Mouse (Mus musculus) spleen, adult 2 months (tissue): ENCODE data around the gene Hjurp. TPM values are rescaled to one million over a fixed set of nuclear protein-coding genes. Genes with fewer than 3 reads are reported as not detected.
"Not testable (repeated sequence)": the region's sequence is repeated elsewhere in the genome, so short reads cannot be mapped to it uniquely, and the experiment has no call there.

ENCODE experiments used
- DNase-seq, 2 experiments: peaks; one replicate each; pipeline versions ENCODE4 v3.0.0 to v3.0.0-alpha.2; 2012 to 2021; ENCODE audit warnings: low spot score in 2 of 2, low read depth in 1 of 2
- H3K27ac ChIP-seq: fragments of 200-500 bp; 2 replicates; pipeline ENCODE4 v1.5.1; 2012; ENCODE audit warnings: low read length, inconsistent platforms; ENCODE audit not compliant: insufficient read depth
- H3K27me3 ChIP-seq: fragments of 200-500 bp; 2 replicates; pipeline ENCODE4 v1.6.1; 2012; ENCODE audit warnings: mild to moderate bottlenecking, moderate library complexity, low read length, inconsistent platforms; ENCODE audit not compliant: control insufficient read depth, insufficient read depth
- H3K36me3 ChIP-seq: fragments of 200-500 bp; 2 replicates; pipeline ENCODE4 v1.6.1; 2012; ENCODE audit warnings: mild to moderate bottlenecking, low read length, inconsistent platforms; ENCODE audit not compliant: control insufficient read depth, insufficient read depth
- H3K4me1 ChIP-seq: fragments of 200-500 bp; 2 replicates; pipeline ENCODE4 v1.6.1; 2011; ENCODE audit warnings: inconsistent platforms; ENCODE audit not compliant: control insufficient read depth, insufficient read depth, insufficient read length
- H3K4me3 ChIP-seq: fragments of 200-500 bp; 2 replicates; pipeline ENCODE4 v1.5.1; 2011; ENCODE audit warnings: mild to moderate bottlenecking, inconsistent platforms; ENCODE audit not compliant: insufficient read depth, insufficient read length; ENCODE audit errors: extremely low read depth
- CTCF ChIP-seq: fragments of 200-500 bp; IDR thresholded peaks from 2 replicates; pipeline ENCODE4 v1.5.1; 2011; ENCODE audit warnings: mild to moderate bottlenecking, inconsistent platforms; ENCODE audit not compliant: insufficient read depth, insufficient read length, insufficient replicate concordance; ENCODE audit errors: extremely low read depth
- POLR2A ChIP-seq: fragments of 200-500 bp; IDR thresholded peaks from 2 replicates; pipeline ENCODE4 v1.6.1; 2011; ENCODE audit warnings: low read depth, low read length, inconsistent platforms
- WGBS: fragments of 180-500 bp; shearing (Covaris S2); methylation state at CpG from one replicate; pipeline ENCODE4 v1.1.7; 2018; 5-methylcytosine and 5-hydroxymethylcytosine counted together
- polyA plus RNA-seq: library from polyadenylated mRNA; depleted of rRNA; stranded (reverse); fragments of >200 nt; gene quantifications from 2 replicates; pipeline ENCODE4 v1.2.3, GENCODE M21; 2012

Gene Hjurp
- polyA plus RNA-seq, 1 experiment, result 47.2 TPM

- no peak for DNase-seq
- TF ChIP-seq POLR2A (no peak), CTCF (no peak)
- Histone ChIP-seq H3K27me3 (no peaks in the 10 kb centered on the region), H3K27ac (no peak overlapping the region), H3K4me1 (no peaks in the 10 kb centered on the region), H3K36me3 (no peaks in the 10 kb centered on the region), H3K4me3 (no peak overlapping the region)
- WGBS, result 67% methylated on average over 2 of the region's 2 CpGs
Observed at GRCm38 (mm10) chr1:88224029-88224776, 53.2 kb downstream of the Hjurp start.

DNA sequence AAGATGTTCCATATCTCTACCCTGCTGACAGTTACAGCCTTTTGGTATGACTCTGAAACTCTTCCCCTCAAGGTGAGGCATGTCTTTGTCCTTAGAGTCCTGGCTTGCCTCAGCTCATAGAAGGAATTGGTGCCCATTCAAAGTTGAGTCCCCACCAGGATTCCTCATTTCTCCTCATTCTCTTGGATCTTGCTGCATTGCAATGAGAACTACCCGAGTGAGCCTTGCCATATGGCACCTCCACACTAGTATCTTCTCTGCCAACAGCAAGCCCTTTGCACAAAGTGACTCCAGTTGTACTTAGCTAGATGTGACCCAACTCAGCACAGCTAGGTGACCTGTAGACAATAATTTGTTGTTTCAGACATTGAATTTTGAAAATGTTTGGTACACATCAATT is 53.8 kb downstream of the Hjurp start:
- no peaks in the 10 kb centered on the region for H3K27me3 ChIP-seq
- H3K4me1 ChIP-seq, result no peaks in the 10 kb centered on the region
- H3K36me3 ChIP-seq, result no peaks in the 10 kb centered on the region
- WGBS, result 58% methylated on average over 1 of the region's 1 CpGs
- no peak for TF ChIP-seq CTCF
- no peak for TF ChIP-seq POLR2A
- H3K27ac ChIP-seq, result no peak overlapping the region
- H3K4me3 ChIP-seq, result no peak overlapping the region
- DNase-seq, result no peak

DNA sequence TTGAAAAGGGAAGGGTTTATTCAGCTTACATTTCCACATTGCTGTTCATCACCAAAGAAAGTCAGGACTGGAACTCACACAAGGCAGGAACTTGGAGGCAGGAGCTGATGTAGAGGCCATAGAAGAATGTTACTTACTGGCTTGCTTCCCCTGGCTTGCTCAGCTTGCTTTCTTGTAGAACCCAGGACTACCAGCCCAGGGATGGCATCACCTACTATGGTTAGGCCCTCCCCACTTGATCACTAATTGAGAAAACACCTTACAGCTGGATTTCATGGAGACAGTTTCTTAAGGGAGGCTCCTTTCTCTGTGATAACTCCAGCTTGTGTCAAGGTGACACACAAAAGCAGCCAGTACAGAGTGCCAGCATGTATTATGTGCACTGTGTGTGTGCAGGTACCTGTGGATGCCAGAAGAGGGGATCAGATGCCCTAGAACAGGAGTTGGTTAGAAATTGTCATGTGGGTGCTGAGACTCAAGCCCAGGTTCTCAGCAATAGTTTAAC is 54.4 kb downstream of the Hjurp start:
- not testable (repeated sequence) for H3K36me3 ChIP-seq

GRCm38 (mm10) chr1:88222216-88222615 is 55.2 kb downstream of the Hjurp start:
- no peak overlapping the region for H3K27ac ChIP-seq
- no peak for DNase-seq
- no peak for TF ChIP-seq POLR2A
- TF ChIP-seq CTCF, result no peak
- no peaks in the 10 kb centered on the region for H3K4me1 ChIP-seq
- no peaks in the 10 kb centered on the region for H3K36me3 ChIP-seq
- no peaks in the 10 kb centered on the region for H3K27me3 ChIP-seq
- 53% methylated on average over 2 of the region's 2 CpGs for WGBS
- no peak overlapping the region for H3K4me3 ChIP-seq

More for the DNA sequence above, 54.4 kb downstream of the Hjurp start:
- not testable (repeated sequence) for H3K27me3 ChIP-seq, H3K27ac ChIP-seq, DNase-seq, H3K4me3 ChIP-seq, H3K4me1 ChIP-seq

DNA sequence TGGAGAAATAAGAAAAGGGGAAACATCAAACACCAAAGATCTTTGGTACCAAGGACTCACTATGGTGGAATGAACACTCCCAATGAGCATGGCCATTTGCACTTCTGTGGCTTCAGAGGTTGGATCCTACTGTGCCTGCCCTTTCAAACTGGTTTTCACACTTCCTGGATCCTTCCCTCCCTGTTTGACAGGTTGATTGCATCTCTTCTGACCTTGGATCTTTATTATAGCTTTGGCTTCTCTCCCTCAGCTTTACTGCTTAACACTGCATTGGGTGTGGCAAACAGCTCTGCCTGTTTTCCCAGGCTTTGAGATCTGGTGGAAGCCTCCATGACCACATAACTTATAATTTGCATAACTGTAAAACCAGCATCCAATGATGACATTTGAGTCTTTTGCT is 57.1 kb downstream of the Hjurp start:
- no peaks in the 10 kb centered on the region for H3K36me3 ChIP-seq
- H3K4me1 ChIP-seq, result no peaks in the 10 kb centered on the region
- H3K4me3 ChIP-seq, result no peak overlapping the region
- TF ChIP-seq POLR2A, result no peak
- TF ChIP-seq CTCF, result no peak
- H3K27ac ChIP-seq, result no peak overlapping the region
- H3K27me3 ChIP-seq, result no peaks in the 10 kb centered on the region
- no peak for DNase-seq

GRCm38 (mm10) chr1:88219054-88219453 is 58.4 kb downstream of the Hjurp start:
- H3K27me3 ChIP-seq, result no peaks in the 10 kb centered on the region
- H3K27ac ChIP-seq, result no peak overlapping the region
- H3K36me3 ChIP-seq, result no peaks in the 10 kb centered on the region
- TF ChIP-seq CTCF (no peak), POLR2A (no peak)
- DNase-seq, result no peak
- 16% methylated on average over 1 of the region's 1 CpGs for WGBS
- H3K4me1 ChIP-seq, result no peaks in the 10 kb centered on the region
- H3K4me3 ChIP-seq, result no peak overlapping the region

- H3K27ac ChIP-seq, result no peak overlapping the region
- DNase-seq, result no peak
- no peak overlapping the region for H3K4me3 ChIP-seq
- H3K27me3 ChIP-seq, result no peaks in the 10 kb centered on the region
- H3K4me1 ChIP-seq, result no peaks in the 10 kb centered on the region
- whole genome bisulfite sequencing, result 53% methylated on average over 4 of the region's 4 CpGs
- TF ChIP-seq POLR2A, result no peak
- no peaks in the 10 kb centered on the region for H3K36me3 ChIP-seq
Observed at GRCm38 (mm10) chr1:88218591-88218990, 58.8 kb downstream of the Hjurp start.
